Mouse (Mus musculus): ENCODE measurements around the gene Ear10. TPM values are rescaled to one million over a fixed set of nuclear protein-coding genes. Genes with fewer than 3 reads are reported as not detected.

The Ear10 gene
- polyA plus RNA-seq, 1 experiment from 2014 or later, result not detected

Other genes starting within 250 kb of the Ear10 start
- gene Gm8165, start 246.4 kb downstream of the Ear10 start, polyA plus RNA-seq (2015; fragmentation: Nextera tagmentation; extraction: Ambion mirVana), result not detected in 2 replicates
- 0.92 TPM in 1 of 2 replicates, not detected in the other for gene Gm7324, start 225.7 kb downstream of the Ear10 start, polyA plus RNA-seq (2015; fragmentation: Nextera tagmentation; extraction: Ambion mirVana)
- not detected in 2 replicates for gene Gm16506, start 196.1 kb downstream of the Ear10 start, polyA plus RNA-seq (2015; fragmentation: Nextera tagmentation; extraction: Ambion mirVana)
- not detected in 2 replicates for gene Gm6526, start 175.7 kb downstream of the Ear10 start, polyA plus RNA-seq (2015; fragmentation: Nextera tagmentation; extraction: Ambion mirVana)
- gene Gm8180, start 138.8 kb downstream of the Ear10 start, polyA plus RNA-seq (2015; fragmentation: Nextera tagmentation; extraction: Ambion mirVana), result not detected in 2 replicates
- gene Ear1, start 48.0 kb downstream of the Ear10 start, polyA plus RNA-seq (2015; fragmentation: Nextera tagmentation; extraction: Ambion mirVana), result 0.29 and 0.55 TPM in 2 replicates
- 24.3 and 26.0 TPM in 2 replicates for gene Gm8113, start 1.8 kb upstream of the Ear10 start, polyA plus RNA-seq (2015; fragmentation: Nextera tagmentation; extraction: Ambion mirVana)
- gene Ang5, start 33.5 kb upstream of the Ear10 start, polyA plus RNA-seq (2015; fragmentation: Nextera tagmentation; extraction: Ambion mirVana), result not detected in 2 replicates
- not detected in 2 replicates for gene Ang6, start 78.7 kb upstream of the Ear10 start, polyA plus RNA-seq (2015; fragmentation: Nextera tagmentation; extraction: Ambion mirVana)
- 0.75 and 1.1 TPM in 2 replicates for gene Ear2, start 179.1 kb upstream of the Ear10 start, polyA plus RNA-seq (2015; fragmentation: Nextera tagmentation; extraction: Ambion mirVana)
- gene Gm3327, start 200.3 kb upstream of the Ear10 start, polyA plus RNA-seq (2015; fragmentation: Nextera tagmentation; extraction: Ambion mirVana), result not detected in 2 replicates

Data from heart, embryonic 16.5 days (tissue).